Mouse (Mus musculus) testis, adult 2 months (tissue): ENCODE measurements around the gene Sp7.

Experiments
- CTCF ChIP-seq: fragments of 200-500 bp; IDR thresholded peaks from 2 replicates; pipeline ENCODE4 v1.5.1; 2012; ENCODE audit warnings: low read depth, mild to moderate bottlenecking, inconsistent platforms, low read length, moderate library complexity; ENCODE audit not compliant: control insufficient read depth, insufficient read depth, insufficient replicate concordance
- POLR2A ChIP-seq: fragments of 200-500 bp; IDR thresholded peaks from 2 replicates; pipeline ENCODE4 v1.6.1; 2012; ENCODE audit warnings: low read depth, mild to moderate bottlenecking, inconsistent platforms, low read length, moderate library complexity; ENCODE audit not compliant: control insufficient read depth

DNA sequence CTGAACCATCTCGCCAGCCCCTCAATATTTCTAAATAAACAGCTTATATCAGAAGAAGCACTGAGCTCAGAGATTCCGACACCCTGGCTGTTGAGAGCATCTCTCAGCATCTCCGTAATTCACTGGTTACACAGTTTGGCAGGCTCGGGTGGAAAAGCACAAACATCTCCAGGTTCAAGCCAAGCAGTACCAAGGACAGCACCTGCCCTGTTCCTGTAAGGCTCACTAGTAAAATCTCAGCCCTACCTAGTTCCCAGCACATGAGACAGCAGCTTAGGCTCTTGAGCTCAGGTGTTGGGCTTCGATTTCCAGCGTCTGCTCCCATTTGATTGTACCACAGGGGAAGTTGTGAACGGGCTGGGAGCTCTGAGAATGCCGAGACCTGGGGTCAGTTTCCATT, 31.7 kb downstream of the Sp7 start:
- TF ChIP-seq POLR2A (no peak), CTCF (no peak)
